Mouse (Mus musculus) heart, adult 2 months (tissue): ENCODE data around the gene Tmem91.
A peak's percentile ranks its signal among the peaks of the same experiment; 100 is the strongest.

Experiments
- CTCF ChIP-seq: fragments of 200-600 bp; IDR thresholded peaks from 2 replicates; pipeline ENCODE4 v1.8.1; 2022; ENCODE audit warnings: antibody characterized with exemption, mild to moderate bottlenecking, moderate library complexity
- EP300 ChIP-seq: fragments of 200-500 bp; IDR thresholded peaks from 2 replicates; pipeline ENCODE4 v1.6.1; 2011; ENCODE audit warnings: low read depth, low read length, control low read depth; ENCODE audit not compliant: insufficient read depth
- POLR2A ChIP-seq: fragments of 200-500 bp; IDR thresholded peaks from 2 replicates; pipeline ENCODE4 v1.6.1; 2011; ENCODE audit warnings: mild to moderate bottlenecking, low read depth, low read length, control low read depth; ENCODE audit not compliant: insufficient read depth

DNA sequence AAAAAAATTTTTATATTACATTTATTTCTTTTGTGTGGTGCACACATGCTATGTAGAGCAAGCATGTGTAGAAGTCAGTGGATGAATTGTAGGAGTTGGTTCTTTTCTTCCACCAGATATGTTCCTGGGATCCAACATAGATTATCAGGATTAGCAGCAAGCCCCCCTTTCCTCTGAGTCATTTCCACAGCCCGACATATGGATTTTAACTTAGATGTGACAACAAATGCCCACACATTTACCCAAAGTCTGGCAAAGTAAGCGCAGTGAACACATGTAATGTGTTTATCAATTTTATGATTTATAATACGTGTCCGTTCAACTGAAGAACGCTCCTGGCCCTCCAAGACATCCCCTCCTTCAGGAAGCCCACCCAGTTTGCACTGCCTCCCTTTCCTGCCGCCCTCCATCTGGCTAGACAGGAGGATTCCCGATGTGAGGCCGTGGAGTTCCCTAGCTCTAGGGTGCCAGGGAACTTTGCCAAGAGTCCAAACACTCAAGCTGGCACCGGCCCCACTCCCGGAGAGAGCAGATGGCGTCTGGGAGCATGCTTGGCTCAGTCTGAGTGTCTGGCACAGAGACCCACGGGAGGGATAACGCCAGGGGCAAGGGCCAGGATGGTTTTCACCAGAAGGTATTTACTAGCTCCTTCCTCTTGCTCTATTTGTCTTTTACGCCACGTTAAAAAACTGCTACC is 1.3 kb upstream of the Tmem91 start:
- TF ChIP-seq CTCF (no peak), POLR2A (no peak), EP300 (peak; percentile 29; the same call in 1 of the 2 replicates)
